Mouse (Mus musculus) cerebellum, adult 11-12 months (tissue): ENCODE results near the gene Dusp14.

Experiments used
- DNase-seq: peaks from one replicate; pipeline ENCODE4 v3.0.0; 2022

Dusp14 gene

GRCm38 (mm10) chr11:84066927-84067645 lies 2.0 kb downstream of the Dusp14 start:
- peak; percentile 88 for DNase-seq

- peak; percentile 57 for DNase-seq
These were observed 3.0 kb downstream of the Dusp14 start for GRCm38 (mm10) chr11:84066071-84066481.

- DNase-seq, result no peak
These were observed 5.3 kb downstream of the Dusp14 start for GRCm38 (mm10) chr11:84063631-84064209.

DNA sequence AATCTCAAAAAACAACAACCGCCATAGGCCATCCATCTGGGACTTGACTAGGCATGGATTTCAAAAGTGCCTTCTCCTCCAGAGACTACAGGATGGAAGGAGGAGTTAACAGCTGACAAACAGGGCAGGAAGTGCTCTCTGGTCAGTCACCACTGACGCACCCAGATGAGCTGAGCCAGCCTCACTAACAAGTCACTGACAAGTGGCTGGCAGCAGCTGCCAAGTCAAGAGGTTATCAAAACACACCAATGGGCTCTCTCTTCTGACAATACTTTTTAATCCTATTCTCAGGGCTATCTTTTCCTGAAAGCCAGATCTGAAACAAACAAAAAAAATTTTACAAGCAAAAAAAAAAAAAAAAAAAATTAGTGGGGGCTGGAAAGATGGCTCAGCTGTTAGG lies 6.3 kb downstream of the Dusp14 start:
- DNase-seq, result no peak

DNA sequence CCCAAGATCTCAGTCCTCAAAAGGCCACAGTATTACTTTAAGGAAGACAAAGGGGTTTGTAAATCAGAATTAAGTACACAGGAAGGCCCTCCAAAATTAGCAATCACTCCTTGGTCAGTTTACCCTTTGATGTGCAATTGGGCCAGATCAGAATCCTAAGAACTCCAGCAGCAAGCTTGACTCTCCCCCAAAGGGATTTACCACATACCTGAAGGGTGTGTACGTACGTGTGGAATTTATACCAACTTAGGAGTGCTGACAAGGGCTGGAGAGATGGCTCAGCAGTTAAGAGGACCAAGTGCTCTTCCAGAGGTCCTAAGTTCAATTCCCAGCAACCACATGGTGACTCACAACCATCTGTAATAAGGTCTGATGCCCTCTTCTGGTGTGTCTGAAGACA lies 7.2 kb downstream of the Dusp14 start:
- DNase-seq, result no peak

DNA sequence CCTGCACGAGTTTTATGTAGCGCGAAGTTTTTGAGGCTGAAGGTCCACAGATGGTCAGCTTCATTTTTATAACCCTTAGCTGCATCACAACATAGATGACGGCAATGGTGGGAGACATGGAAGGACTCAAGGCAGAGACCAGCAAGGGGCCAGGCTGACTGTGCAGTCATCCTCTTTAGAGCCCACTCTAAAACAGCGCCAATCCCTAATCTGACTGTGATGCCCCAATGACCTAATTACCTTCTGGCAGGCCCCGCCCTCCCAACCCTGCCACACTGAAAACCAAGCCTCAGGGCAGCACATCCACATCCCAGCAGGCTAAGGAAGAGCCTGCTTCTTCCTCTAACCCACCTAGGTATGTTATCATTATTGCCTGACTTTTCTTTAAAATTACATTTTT lies 8.4 kb downstream of the Dusp14 start:
- no peak for DNase-seq

DNA sequence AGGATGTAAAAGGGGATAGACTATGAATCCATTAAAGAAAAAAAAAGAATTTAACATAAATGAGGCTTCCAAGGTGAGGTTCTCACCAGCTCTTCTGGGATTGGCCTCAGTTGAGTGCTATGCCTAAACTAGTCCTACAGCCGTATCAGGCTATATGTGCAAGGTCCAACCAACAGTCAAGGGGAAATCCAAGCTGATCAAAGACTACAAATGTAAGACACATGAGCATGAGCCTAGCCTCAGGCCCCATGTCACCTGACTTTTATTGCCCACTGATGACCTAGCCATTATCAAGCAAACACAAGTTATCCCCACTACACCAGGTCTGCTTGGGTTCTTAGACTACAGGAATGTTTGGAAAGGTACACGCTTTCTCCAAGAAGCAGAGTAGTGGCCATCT lies 9.3 kb downstream of the Dusp14 start:
- DNase-seq, result no peak

GRCm38 (mm10) chr11:84057418-84057817 lies 11.6 kb downstream of the Dusp14 start:
- no peak for DNase-seq

GRCm38 (mm10) chr11:84053524-84054163 lies 15.4 kb downstream of the Dusp14 start:
- peak; percentile 96 for DNase-seq

DNA sequence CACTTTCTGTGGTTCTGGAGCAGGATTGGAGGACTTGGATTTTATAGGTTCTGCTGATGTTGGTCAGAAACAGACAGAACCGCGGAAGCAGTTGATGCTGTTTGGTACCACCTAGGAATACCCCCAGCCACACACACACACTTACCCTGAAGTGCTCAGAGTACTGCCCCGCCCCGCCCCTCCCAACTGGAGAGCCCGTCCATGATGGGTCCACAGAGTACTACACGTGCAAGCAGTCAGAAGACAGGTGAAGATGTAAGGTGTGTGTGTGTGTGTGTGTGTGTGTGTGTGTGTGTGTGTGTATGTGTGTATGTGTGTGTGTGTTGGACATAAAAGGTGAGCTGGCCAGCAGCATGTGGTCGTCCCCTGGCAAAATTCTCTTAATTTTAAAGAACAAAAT lies 16.0 kb downstream of the Dusp14 start:
- DNase-seq, result no peak

DNA sequence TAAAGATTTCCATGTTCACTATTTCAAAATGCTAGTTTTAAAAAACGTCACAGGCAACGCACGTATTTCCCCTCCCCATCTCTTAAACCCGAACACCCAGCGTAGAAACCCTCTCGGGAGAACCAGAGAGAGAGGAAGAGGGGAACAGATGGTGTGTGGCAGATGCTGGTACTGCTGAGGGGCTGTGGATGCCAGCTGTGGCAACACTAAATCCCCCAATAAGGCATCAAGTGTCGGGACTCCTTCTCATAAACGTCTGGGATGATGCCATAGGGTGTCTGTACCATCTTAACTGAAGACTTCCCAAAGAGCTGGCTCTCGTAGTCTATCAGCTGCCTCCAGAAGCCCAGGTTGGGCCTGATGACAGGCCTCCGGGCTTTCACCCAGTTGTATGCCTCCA lies 20.6 kb downstream of the Dusp14 start:
- DNase-seq, result no peak

DNA sequence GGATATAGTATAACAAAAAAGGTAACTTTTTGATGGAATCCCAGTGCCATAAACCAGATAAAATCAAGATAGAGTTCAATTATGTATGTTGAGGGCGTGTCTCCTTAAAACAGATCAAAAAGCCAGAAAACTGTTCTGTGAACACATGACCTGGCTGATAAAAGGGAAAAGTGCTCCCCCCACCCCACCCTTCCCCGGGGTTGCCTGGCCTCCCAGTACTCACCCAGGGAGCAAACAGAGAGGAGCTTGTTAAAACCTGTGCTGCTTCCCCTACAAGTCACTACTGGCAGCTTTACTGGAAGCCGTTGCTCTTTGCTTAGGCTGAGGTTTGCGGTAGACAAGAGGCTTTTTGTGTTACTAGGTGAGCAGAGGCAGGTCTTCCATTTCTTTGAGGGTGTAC lies 21.8 kb downstream of the Dusp14 start:
- no peak for DNase-seq

DNA sequence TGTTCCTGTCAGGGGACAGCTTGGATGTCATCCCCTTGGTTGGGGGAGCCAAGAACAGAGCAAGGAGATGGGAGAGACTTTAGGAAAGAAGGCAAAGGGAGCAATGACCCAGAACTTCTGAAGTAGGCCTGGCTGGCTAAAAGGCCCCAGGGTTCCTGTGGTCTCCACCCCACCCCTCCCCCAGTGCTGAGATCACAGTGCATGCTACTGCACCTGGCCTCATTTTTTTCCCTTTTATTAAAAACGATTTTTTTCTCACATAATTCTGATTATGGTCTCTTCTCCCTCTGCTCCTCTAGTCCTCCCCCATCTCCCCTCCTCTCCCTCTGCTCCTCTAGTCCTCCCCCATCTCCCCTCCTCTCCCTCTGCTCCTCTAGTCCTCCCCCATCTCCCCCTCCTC lies 24.1 kb downstream of the Dusp14 start:
- no peak for DNase-seq

DNA sequence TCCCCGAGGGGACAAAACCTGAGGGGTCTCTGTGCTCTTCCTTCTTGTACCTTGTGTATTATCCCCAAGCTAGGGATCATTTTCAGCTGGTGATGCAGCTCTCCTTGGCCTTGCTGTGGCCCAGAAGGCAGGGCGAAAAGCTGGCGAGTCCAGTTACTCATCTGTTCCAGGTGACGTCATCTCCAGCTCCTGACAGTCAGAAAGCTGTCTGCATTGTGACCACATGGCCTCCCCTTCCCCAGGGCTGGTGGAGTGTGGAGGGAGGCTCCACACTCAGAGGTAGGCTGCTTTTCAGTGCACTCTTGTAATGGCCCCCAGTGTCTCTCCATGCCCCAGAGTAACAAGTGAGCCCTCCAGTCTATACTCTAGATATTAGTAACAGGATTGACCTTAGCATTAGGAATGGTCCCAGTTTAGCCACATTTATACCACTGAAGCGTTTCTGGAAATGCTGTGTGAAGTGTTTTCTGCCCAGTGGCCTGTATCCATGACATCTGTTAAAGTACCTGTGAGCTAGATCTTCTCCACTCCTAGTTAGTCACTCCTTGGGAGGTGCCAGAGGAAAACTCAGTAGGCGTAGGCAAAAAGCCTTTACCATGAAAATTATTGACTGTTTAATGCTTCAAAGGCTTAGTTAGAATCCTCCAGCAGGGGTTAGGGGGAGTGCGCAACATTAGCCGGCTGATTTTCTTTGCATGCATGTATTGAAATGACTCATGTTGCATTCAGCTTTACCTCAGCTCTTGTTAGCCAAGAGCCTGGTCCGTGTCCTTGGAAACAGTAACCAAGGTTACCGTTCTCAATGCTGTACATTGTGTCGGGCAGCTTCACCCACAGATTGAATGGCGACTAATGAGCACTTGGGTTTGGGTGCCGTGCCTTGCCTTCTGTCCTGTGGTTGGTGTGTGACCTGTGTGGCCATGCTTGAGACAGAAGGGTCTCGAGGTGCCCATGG lies 26.0 kb downstream of the Dusp14 start:
- DNase-seq, result no peak

DNA sequence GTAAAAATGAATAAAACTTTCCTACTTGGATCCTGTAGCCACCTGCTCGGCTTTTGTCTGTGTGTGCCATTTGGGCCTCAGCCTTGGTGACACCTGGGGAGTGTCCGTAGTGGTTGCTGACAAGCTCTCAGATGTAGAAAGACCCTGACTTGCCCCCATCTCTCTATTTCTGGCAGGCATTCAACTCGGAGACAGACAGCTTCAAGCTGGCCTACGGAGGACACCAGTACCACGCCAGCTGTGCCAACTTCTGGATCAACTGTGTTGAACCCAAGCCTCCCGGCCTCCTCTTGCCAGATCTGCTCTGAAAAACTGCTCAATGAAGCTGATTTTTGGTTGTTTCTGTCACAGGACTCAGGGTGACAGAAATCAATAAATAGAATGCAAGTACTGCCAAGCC lies 28.4 kb downstream of the Dusp14 start:
- DNase-seq, result no peak

DNA sequence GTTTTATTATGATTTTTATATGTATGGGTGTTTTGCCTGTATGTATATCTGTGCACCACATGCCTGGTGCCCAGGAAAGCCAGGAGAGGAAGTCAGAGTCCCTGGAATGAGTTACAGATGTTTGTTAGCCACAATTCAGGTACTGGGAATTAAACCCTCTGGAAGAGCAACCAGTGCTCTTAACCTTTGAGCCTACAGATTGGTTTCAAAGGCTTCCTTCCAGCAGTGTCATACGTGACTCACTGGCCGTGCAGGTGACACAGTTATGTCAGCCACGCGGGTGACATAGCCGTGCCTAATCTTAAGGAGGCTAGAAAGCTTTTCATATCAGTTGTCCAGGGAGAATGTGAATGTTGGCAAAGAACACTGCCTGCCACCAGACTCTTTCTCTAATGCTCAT lies 35.4 kb downstream of the Dusp14 start:
- no peak for DNase-seq

DNA sequence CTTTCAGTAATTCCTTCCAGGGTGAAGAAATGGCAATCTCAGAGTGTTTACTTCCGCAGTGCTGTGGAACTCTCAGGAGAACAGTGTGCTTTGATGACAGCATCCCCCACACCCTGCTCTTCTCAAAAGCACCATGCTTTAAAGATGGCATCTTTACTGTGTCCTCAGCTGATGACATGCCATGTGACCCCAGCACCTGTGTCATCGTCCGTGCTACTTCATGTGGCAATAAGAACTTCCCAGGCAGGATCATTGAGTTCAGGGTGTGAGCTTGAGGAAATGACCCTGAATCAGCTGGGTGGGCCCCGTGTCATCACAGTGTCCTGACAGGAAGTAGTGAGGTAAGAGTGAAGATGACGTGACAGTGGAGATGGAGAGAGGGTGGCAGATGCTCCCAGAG lies 36.5 kb downstream of the Dusp14 start:
- DNase-seq, result no peak

- DNase-seq, result no peak
These were observed 37.1 kb downstream of the Dusp14 start for GRCm38 (mm10) chr11:84031971-84032370.

DNA sequence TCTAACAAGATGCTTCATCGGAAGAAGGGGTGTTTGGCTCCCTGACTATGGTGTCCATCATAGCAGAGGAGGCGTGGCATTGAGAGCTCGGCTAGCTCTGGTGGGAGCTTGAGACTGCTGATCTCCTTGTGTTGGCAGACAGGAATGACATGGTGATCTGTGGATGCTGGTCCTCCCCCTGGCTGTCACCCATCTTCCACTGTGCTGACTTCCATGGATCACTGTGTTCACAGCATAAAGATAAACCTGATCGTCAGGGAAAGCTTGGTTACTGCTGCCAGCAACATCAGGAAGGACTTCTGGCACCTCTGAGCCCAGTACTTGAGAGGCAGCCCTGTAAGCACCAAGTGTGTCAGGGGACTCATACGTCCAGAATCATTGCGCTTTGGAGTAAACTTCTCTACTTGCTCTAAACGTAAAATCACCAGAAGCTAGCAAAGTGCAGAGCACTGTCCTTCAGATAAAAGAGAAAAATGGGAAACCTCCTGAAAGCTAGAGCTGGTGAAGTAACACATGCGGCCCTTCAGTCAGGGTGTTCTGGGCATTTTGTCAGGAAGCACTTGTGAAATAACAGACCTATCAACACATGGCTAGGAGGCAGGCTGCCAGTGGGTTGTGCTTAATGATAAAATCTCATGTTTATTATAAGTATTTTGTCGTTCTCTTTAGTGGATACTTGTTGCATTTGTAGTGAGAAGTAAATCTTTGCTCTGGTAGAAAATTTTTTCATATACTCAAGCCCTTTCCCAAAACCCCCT lies 40.6 kb downstream of the Dusp14 start:
- no peak for DNase-seq

GRCm38 (mm10) chr11:84027231-84027630 lies 41.8 kb downstream of the Dusp14 start:
- DNase-seq, result no peak

- no peak for DNase-seq
These were observed 52.1 kb downstream of the Dusp14 start for GRCm38 (mm10) chr11:84016810-84017508.
